Mouse (Mus musculus): ENCODE data around the gene Wars. TPM values are rescaled to one million over a fixed set of nuclear protein-coding genes. Genes with fewer than 3 reads are reported as not detected.

Wars gene
- 45.9 to 54.5 TPM (median 47.8 TPM) in 4 replicates for total RNA-seq (2023; ENCODE audit: inconsistent age)

GRCm38 (mm10) chr12:108893715-108894431, at the start of gene Wars:
Wars (minus strand) TSS chr12:108894174.

DNA sequence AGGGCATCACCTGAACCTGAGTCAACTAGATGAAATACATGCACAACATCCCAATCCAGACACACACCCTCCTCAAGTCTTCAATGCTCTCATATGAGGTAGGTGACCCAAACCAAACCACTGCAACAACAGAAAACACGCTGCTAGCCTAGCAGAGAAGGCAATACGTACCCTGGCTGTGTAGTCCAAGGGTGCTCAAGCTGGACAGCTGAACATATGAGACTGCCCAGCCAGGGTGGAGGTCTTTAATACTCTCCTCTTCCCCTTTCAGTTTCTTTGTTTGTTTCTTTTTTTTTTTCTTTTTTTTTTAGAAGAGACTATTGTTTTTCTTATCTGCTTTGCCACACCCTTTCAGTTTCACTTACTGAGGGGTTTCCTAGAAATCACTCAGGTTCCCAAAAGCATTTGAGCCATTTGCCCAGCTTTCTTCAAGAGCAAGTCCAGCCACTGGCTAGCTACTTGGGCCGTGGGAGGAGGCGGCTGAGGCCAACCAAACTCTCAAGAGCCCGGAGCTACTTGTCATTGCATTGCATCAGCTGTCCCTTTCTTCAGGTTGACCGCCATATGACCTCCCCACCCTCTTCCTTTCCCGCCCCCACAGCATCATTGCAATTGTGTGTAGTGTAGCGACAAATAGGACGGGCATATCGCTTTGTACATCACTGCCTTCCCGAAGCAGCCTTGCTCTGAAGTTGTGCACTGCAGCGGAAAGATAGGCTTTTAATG, 822 bp downstream of the Wars start, which contains the start of gene Wdr25:
Wdr25 (plus strand) TSS at position 643 of the 726 bp plus-strand sequence.

DNA sequence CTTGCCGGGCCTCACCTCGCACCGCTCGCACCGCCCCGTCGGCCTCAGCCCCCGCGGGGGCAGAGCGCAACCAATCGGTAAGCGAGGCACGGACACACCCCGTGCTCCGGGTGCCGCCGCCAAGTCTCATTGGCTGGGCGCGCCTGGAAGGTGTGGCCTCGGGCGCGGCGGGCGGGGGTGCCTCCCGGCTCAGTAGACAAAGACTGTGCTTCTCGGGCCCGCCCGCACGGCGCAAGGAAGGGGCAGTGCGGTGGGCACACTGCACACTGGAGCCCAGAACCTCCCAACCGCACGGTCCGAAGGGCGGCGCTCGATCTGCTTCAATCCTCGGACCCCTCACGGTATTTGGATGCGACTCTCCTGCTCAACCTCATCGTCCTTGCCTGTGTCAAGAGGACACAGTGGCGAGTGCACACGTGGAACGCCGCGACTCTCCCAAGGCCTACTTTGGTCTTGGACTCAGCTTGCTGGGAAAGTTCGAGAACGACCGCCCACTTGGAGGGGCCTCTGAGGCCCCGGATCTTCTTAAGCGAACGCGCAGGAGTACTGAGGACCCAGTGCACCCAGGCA, 58.0 kb downstream of the Wars start, which contains the start of the genes Slc25a29 and Slc25a47:
Slc25a29 (minus strand) TSS at position 44 of the 570 bp plus-strand sequence.
Slc25a47 (plus strand) TSS at position 207 of the 570 bp plus-strand sequence.

Other genes starting within 250 kb of the Wars start
- not detected in 4 replicates for gene Degs2, start 191.9 kb downstream of the Wars start, total RNA-seq (2023; ENCODE audit: inconsistent age)
- gene Yy1, start 101.2 kb downstream of the Wars start, total RNA-seq (2023; ENCODE audit: inconsistent age), result 78.9 to 84.3 TPM (median 79.9 TPM) in 4 replicates
- 2.8 to 8.4 TPM (median 4.2 TPM) in 4 replicates for gene Slc25a29, start 58.3 kb downstream of the Wars start, total RNA-seq (2023; ENCODE audit: inconsistent age)
- gene Slc25a47, start 58.1 kb downstream of the Wars start, total RNA-seq (2023; ENCODE audit: inconsistent age), result 1.1 to 2.0 TPM (median 1.5 TPM) in 4 replicates
- gene Wdr25, start 543 bp downstream of the Wars start, total RNA-seq (2023; ENCODE audit: inconsistent age), result 5.6 to 9.3 TPM (median 8.8 TPM) in 4 replicates
- 7.4 to 11.6 TPM (median 8.9 TPM) in 4 replicates for gene Begain, start 174.0 kb upstream of the Wars start, total RNA-seq (2023; ENCODE audit: inconsistent age)